Mouse (Mus musculus) lung, adult 2 months (tissue): ENCODE measurements around the gene Adgrl3.

Experiments
- CTCF ChIP-seq: fragments of 200-500 bp; IDR thresholded peaks from 2 replicates; pipeline ENCODE4 v1.5.1; 2011; ENCODE audit warnings: mild to moderate bottlenecking, low read length, control low read depth; ENCODE audit not compliant: insufficient read depth
- POLR2A ChIP-seq: fragments of 200-500 bp; IDR thresholded peaks from 2 replicates; pipeline ENCODE4 v1.6.1; 2011; ENCODE audit warnings: low read depth, mild to moderate bottlenecking, control low read depth, low read length, borderline replicate concordance; ENCODE audit errors: extremely low read depth

- TF ChIP-seq POLR2A (no peak), CTCF (no peak)
Measured at GRCm38 (mm10) chr5:81365250-81365649, 345.3 kb downstream of the Adgrl3 start.
